Mouse (Mus musculus) kidney, postnatal 10 days (tissue): ENCODE measurements around the gene 2700049A03Rik.

Experiments
- DNase-seq: peaks from one replicate; pipeline ENCODE4 v3.0.0; 2021; ENCODE audit warnings: mixed read lengths

2700049A03Rik gene

GRCm38 (mm10) chr12:71274519-71275237 is 138.0 kb downstream of the 2700049A03Rik start:
- DNase-seq: no peak

GRCm38 (mm10) chr12:71275906-71276595 is 139.4 kb downstream of the 2700049A03Rik start:
- DNase-seq: no peak

- DNase-seq: no peak
Measured at GRCm38 (mm10) chr12:71279521-71280262, 143.0 kb downstream of the 2700049A03Rik start.

DNA sequence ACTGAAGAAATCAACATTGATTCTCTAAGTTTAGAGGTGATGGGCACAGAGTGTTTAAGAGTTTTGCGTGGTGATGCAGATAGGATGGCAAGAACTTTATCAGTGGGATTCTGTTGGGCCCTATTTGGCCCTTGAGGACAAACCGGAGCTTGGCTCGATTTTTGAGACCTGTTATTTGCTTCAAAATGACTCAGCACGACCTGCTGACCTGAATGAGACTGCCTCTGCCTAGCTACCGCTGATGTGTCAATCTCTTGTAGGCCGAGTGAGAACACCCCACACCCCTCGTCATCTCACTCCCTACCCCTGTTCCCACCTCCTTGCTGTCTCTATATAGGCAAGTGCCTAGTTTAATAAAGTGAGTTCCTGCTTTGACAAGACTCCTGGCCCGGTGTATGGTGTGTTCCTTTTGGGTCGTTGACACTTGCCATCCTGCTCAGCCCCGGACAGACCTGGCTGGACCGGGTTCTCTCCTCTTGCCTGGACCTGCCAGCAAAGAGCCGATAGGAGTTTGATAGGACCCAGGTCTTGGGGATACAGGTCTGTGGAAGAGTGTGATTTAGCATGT is 144.6 kb downstream of the 2700049A03Rik start:
- DNase-seq: no peak

- no peak for DNase-seq
Measured at GRCm38 (mm10) chr12:71285399-71285798, 148.8 kb downstream of the 2700049A03Rik start.

- no peak for DNase-seq
Measured at GRCm38 (mm10) chr12:71290460-71290859, 153.8 kb downstream of the 2700049A03Rik start.
